Mouse (Mus musculus): ENCODE data around the gene Slain2. TPM values are rescaled to one million over a fixed set of nuclear protein-coding genes. Genes with fewer than 3 reads are reported as not detected.

The Slain2 gene
- 4.8 and 5.1 TPM in 2 replicates for polyA plus RNA-seq (2012; rRNA removed)

GRCm38 (mm10) chr5:72913648-72914557, at the start of gene Slain2:
Gene Slain2 (plus strand): TSS chr5:72914304.

GRCm38 (mm10) chr5:72868091-72868875, 45.8 kb upstream of the Slain2 start, which contains the start of gene Tec:
Gene Tec (minus strand): TSS chr5:72868483.

GRCm38 (mm10) chr5:72974602-72975001, 60.5 kb downstream of the Slain2 start, which contains the start of gene Gm10135:
Gene Gm10135 (minus strand): TSS chr5:72974702.

GRCm38 (mm10) chr5:73006784-73007581, 92.9 kb downstream of the Slain2 start, which contains the start of gene Slc10a4:
Gene Slc10a4 (plus strand): TSS chr5:73006883.

Other genes with a start within 250 kb of the Slain2 start
- gene Txk, start 161.5 kb upstream of the Slain2 start, polyA plus RNA-seq (2012; rRNA removed), result 0.02 and 0.06 TPM in 2 replicates
- 2.1 and 2.5 TPM in 2 replicates for gene Tec, start 45.8 kb upstream of the Slain2 start, polyA plus RNA-seq (2012; rRNA removed)
- gene Gm10135, start 60.4 kb downstream of the Slain2 start, polyA plus RNA-seq (2012; rRNA removed), result not detected in 2 replicates
- gene Slc10a4, start 92.6 kb downstream of the Slain2 start, polyA plus RNA-seq (2012; rRNA removed), result 0.01 and 0.09 TPM in 2 replicates